Mouse (Mus musculus) bone marrow, adult 2 months (tissue): ENCODE results near the gene Pacs1.

Experiments
- CTCF ChIP-seq: fragments of 200-500 bp; IDR thresholded peaks from 2 replicates; pipeline ENCODE4 v1.5.1; 2011; ENCODE audit warnings: low read length, control low read depth; ENCODE audit not compliant: control insufficient read depth, insufficient read depth
- POLR2A ChIP-seq: fragments of 200-500 bp; IDR thresholded peaks from 2 replicates; pipeline ENCODE4 v1.6.1; 2011; ENCODE audit warnings: low read depth, mild to moderate bottlenecking, control low read depth, low read length, borderline replicate concordance; ENCODE audit not compliant: control insufficient read depth

DNA sequence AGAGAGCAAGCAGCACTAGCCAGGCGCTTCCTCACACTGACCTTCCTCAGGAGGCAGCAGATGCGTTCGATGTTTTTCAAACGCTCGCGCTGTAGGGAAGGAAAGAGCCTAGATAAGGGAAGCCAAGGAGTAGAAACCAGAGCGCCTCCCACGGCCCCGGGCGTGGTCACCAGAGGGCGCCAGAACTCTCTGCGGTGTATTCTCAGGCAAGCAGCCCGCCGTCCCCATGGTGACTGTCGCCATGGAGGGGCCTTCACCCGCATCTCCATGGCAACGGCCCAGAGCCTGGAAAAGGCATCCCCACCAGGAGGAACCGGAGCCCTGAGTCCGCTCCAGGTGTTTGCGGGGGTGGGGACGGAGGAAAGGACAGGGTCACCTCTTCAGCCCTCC lies 178.7 kb downstream of the Pacs1 start:
- peak; percentile 45; the same call in 1 of the 2 replicates for TF ChIP-seq POLR2A
- peak; percentile 79 for TF ChIP-seq CTCF
